In genomic region chr2:158696451-158696850, GRCm38 (mm10) we compare ENCODE assay signal across 24 mouse cellular contexts. TPM values are rescaled to one million over a fixed set of nuclear protein-coding genes. Genes with fewer than 3 reads are reported as not detected.
DNase-seq lines count a peak whose midpoint lies in the region; ATAC-seq and TF ChIP-seq lines count a peak whose summit lies in the region.
"Had no signal": no experiment of that assay in that cellular context is flagged by ENCODE, and none has a peak within 500 bp of the region (broad histone marks: within the 10 kb centered on the region; RNA-seq: fewer than 3 reads in every experiment).

No protein-coding gene starts in this region.

- WGBS in kidney, adult 2 months, result 79% methylated on average over 6 of the region's 6 CpGs
- 61% methylated on average over 6 of the region's 6 CpGs for WGBS in lung, postnatal 0 days

- H3K4me1 ChIP-seq in kidney, adult 2 months (ENCODE audit: control insufficient read depth, insufficient read depth, low read length), result no peaks in the 10 kb centered on the region
- no peaks in the 10 kb centered on the region for H3K4me1 ChIP-seq in lung, postnatal 0 days (ENCODE audit: insufficient read depth, low read depth, low read length)
- H3K4me1 ChIP-seq: embryonic facial prominence, embryonic 15.5 days had no signal

- no peak for TF ChIP-seq POLR2A in kidney, adult 2 months (IDR thresholded peaks at IDR 0.05; ENCODE audit: low read depth, low read length)

- H3K27ac ChIP-seq in gastrocnemius, adult 2 months, result peak overlapping the region; percentile 71; the same call in 1 of the 2 replicates
- H3K27ac ChIP-seq in kidney, adult 2 months (ENCODE audit: insufficient read depth, low read depth, low read length), result no peak overlapping the region
- peak overlapping the region; percentile 51; the same call in 1 of the 2 replicates for H3K27ac ChIP-seq in lung, postnatal 0 days (ENCODE audit: low read length)
- H3K27ac ChIP-seq: embryonic facial prominence, embryonic 15.5 days; hindbrain, embryonic 14.5 days had no signal

- intact Hi-C loops in gastrocnemius, adult 2 months (cut with DNase I), result no loop called here

- H3K27me3 ChIP-seq in kidney, adult 2 months (replicated peaks; ENCODE audit: control insufficient read depth, insufficient read depth, low read length), result no peaks in the 10 kb centered on the region
- no peaks in the 10 kb centered on the region for H3K27me3 ChIP-seq in lung, postnatal 0 days (replicated peaks; ENCODE audit: insufficient read depth, low read length)
- H3K27me3 ChIP-seq: embryonic facial prominence, embryonic 15.5 days had no signal

- peaks cover 1% of the 10 kb centered on the region; the same call in 1 of the 2 replicates for H3K36me3 ChIP-seq in kidney, adult 2 months (ENCODE audit: control insufficient read depth, insufficient read depth, low read length)
- H3K36me3 ChIP-seq in lung, postnatal 0 days (ENCODE audit: insufficient read depth, low read length), result no peaks in the 10 kb centered on the region
- H3K36me3 ChIP-seq: embryonic facial prominence, embryonic 15.5 days; forebrain, embryonic 10.5 days; G1E; hindbrain, embryonic 10.5 days had no signal

- H3K9ac ChIP-seq in lung, postnatal 0 days (replicated peaks; ENCODE audit: low read depth), result no peak overlapping the region
- H3K9ac ChIP-seq: embryonic facial prominence, embryonic 15.5 days; hindbrain, embryonic 14.5 days had no signal

- peak; percentile 90 for ATAC-seq in lung, postnatal 0 days
- ATAC-seq in megakaryocyte, adult 5-6 weeks (ENCODE audit: poor library complexity, severe bottlenecking), result no peak
- ATAC-seq: CD4-positive, CD25-positive, alpha-beta regulatory T cell, adult 4 months; forebrain, embryonic 14.5 days had no signal

- H3K9me3 ChIP-seq in lung, postnatal 0 days (ENCODE audit: low read length), result no peaks in the 10 kb centered on the region
- H3K9me3 ChIP-seq: embryonic facial prominence, embryonic 15.5 days; forebrain, embryonic 10.5 days; G1E; hindbrain, embryonic 10.5 days had no signal

- no peak overlapping the region for H3K4me3 ChIP-seq in gastrocnemius, adult 2 months
- no peak overlapping the region for H3K4me3 ChIP-seq in kidney, adult 2 months (ENCODE audit: insufficient read depth, low read depth, low read length)
- H3K4me3 ChIP-seq in lung, postnatal 0 days (ENCODE audit: low read depth, low read length), result no peak overlapping the region
- H3K4me3 ChIP-seq: embryonic facial prominence, embryonic 15.5 days; erythroblast, embryonic 14.5 days; forebrain, embryonic 10.5 days; hindbrain, embryonic 10.5 days had no signal

- H3K4me2 ChIP-seq in lung, postnatal 0 days (replicated peaks; ENCODE audit: low read depth, low read length), result no peak overlapping the region
- H3K4me2 ChIP-seq: embryonic facial prominence, embryonic 15.5 days; hindbrain, embryonic 14.5 days had no signal

- DNase-seq in gastrocnemius, adult 2 months, result no peak
- DNase-seq in gastrocnemius, postnatal 4 days (ENCODE audit: low spot score in 2 of 2), result no peak
- peak; percentile 30 for DNase-seq in kidney, adult 2 months
- no peak for DNase-seq in kidney, postnatal 36 days
- DNase-seq in lung, postnatal 0 days (ENCODE audit: low spot score), result peak; percentile 64
- no peak for DNase-seq in lung, adult 18-20 months
- DNase-seq: adrenal gland, adult 8-10 months; adrenal gland, postnatal 36 days; B cell, adult 2 months; cerebellum, adult 11 months; cerebellum, adult 8-10 months; cerebellum, postnatal 14 days; embryo, embryonic 11 days; gastrocnemius, postnatal 36 days; heart, postnatal 10 days had no signal

- no peak for TF ChIP-seq EP300 in lung, postnatal 0 days (IDR thresholded peaks at IDR 0.05)

- TF ChIP-seq CTCF in gastrocnemius, adult 2 months (IDR thresholded peaks at IDR 0.05), result no peak
- TF ChIP-seq CTCF in kidney, adult 2 months (conservative IDR thresholded peaks at IDR 0.05; ENCODE audit: insufficient read depth, insufficient read length, low read depth, low read length), result no peak
- TF ChIP-seq CTCF in lung, postnatal 0 days (IDR thresholded peaks at IDR 0.05), result no peak

RNA-seq across cellular contexts. Expression of gene Ppp1r16b, which starts 31.3 kb away (rescaled TPM):
- 1 to 10 TPM; 3.1 to 4.1 TPM for total RNA-seq in gastrocnemius, adult 2 months (2021)
- 1 to 10 TPM; 8.3 to 9.1 TPM for total RNA-seq in gastrocnemius, postnatal 4 days (2021)
- polyA plus RNA-seq in kidney, adult 2 months (2012; rRNA removed), result 20.1 and 22.2 TPM in 2 replicates
- 30.6 and 48.6 TPM in 2 replicates for polyA plus RNA-seq in lung, postnatal 0 days (2015; fragmentation: Nextera tagmentation; extraction: Ambion mirVana)
- total RNA-seq in megakaryocyte, adult 5-6 weeks (2015), result 0.58 and 0.98 TPM in 2 replicates
- 0.70 and 1.3 TPM in 2 replicates for total RNA-seq in megakaryocyte, adult 5-6 weeks (2017)
- polyA plus RNA-seq: G1E had no signal

Comparison
In these comparisons a context has a peak if more than half of its experiments do, and no peak if none do; other contexts are left out.
1. DNase-seq: peak in kidney, adult 2 months (single experiment) and lung, postnatal 0 days (single experiment); none in gastrocnemius, adult 2 months (single experiment), gastrocnemius, postnatal 4 days (0 of 2), kidney, postnatal 36 days (0 of 2) and lung, adult 18-20 months (0 of 2).